24 mouse cellular contexts compared by ENCODE assay signal in genomic region chr7:114766523-114766922, GRCm38 (mm10). TPM values are rescaled to one million over a fixed set of nuclear protein-coding genes. Genes with fewer than 3 reads are reported as not detected.
"Had no signal": no experiment of that assay in that cellular context is flagged by ENCODE, and none has a peak within 500 bp of the region (broad histone marks: within the 10 kb centered on the region; RNA-seq: fewer than 3 reads in every experiment).

No protein-coding gene starts in this region.

- H3K4me1 ChIP-seq: liver, embryonic 12.5 days; megakaryocyte, embryonic 14.5 days; midbrain, embryonic 10.5 days; midbrain, embryonic 12.5 days; neural tube, embryonic 13.5 days; neural tube, embryonic 15.5 days had no signal

- H3K4me2 ChIP-seq: liver, embryonic 12.5 days; midbrain, embryonic 12.5 days; neural tube, embryonic 13.5 days; neural tube, embryonic 15.5 days had no signal

- H3K9me3 ChIP-seq: liver, embryonic 12.5 days; midbrain, embryonic 10.5 days; midbrain, embryonic 12.5 days; neural tube, embryonic 13.5 days; neural tube, embryonic 15.5 days had no signal

- H3K4me3 ChIP-seq: liver, embryonic 12.5 days; megakaryocyte, embryonic 14.5 days; midbrain, embryonic 10.5 days; midbrain, embryonic 12.5 days; myocyte; neural tube, embryonic 13.5 days; neural tube, embryonic 15.5 days had no signal

- H3K36me3 ChIP-seq: liver, embryonic 12.5 days; midbrain, embryonic 10.5 days; midbrain, embryonic 12.5 days; neural tube, embryonic 13.5 days; neural tube, embryonic 15.5 days had no signal

- H3K27me3 ChIP-seq: liver, embryonic 12.5 days; midbrain, embryonic 12.5 days; neural tube, embryonic 13.5 days; neural tube, embryonic 15.5 days had no signal

- H3K27ac ChIP-seq: liver, embryonic 12.5 days; liver, embryonic 14.5 days; midbrain, embryonic 10.5 days; midbrain, embryonic 12.5 days; neural tube, embryonic 13.5 days; neural tube, embryonic 15.5 days had no signal

- DNase-seq: lung, adult 2 months; lung, postnatal 14 days; lung, postnatal 4 days; midbrain, embryonic 14.5 days; retina, postnatal 1 day; right cerebral cortex, adult 18-20 months; right cerebral cortex, postnatal 25 days; right cerebral cortex, postnatal 4 days; spleen, adult 18-20 months; thymus, adult 2 months; thymus, postnatal 25 days; thymus, postnatal 4 days had no signal

- ATAC-seq: liver, embryonic 12.5 days; lung, postnatal 0 days; midbrain, embryonic 16.5 days had no signal

- H3K9ac ChIP-seq: liver, embryonic 12.5 days; liver, embryonic 14.5 days; midbrain, embryonic 12.5 days; neural tube, embryonic 13.5 days; neural tube, embryonic 15.5 days had no signal

RNA-seq across cellular contexts. Expression of gene Calcb, which starts 48.1 kb away (rescaled TPM):
- polyA plus RNA-seq: liver, embryonic 12.5 days; liver, embryonic 14.5 days; liver, embryonic 16.5 days; midbrain, embryonic 10.5 days; midbrain, embryonic 14.5 days; testis, adult 2 months had no signal
